Mouse (Mus musculus): Measurements from ENCODE around the gene Cyp2s1.

GRCm38 (mm10) chr7:25803460-25803859, 13.3 kb downstream of the Cyp2s1 start:
- TF ChIP-seq GATA1 (IDR thresholded peaks at IDR 0.05; ENCODE audit: borderline replicate concordance, low read length) (no peak), FLI1 (IDR thresholded peaks at IDR 0.05; ENCODE audit: low read length) (no peak)
